Mouse (Mus musculus): ENCODE measurements at regions not wholly inside any gene's neighbourhood (a gene's known extent, or its start where the extent isn't known, plus 50 kb on each side); places are given as distances from the start of the nearest gene placed in this dataset.

GRCm38 (mm10) chr10:19532790-19533189, 59.0 kb upstream of the Ifngr1 start:
- TF ChIP-seq CTCF (IDR thresholded peaks at IDR 0.05; ENCODE audit: extremely low read depth, insufficient read depth, insufficient read length, insufficient replicate concordance) (no peak), POLR2A (IDR thresholded peaks at IDR 0.05; ENCODE audit: low read depth, low read length) (no peak)
